Mouse (Mus musculus) CD4-positive, CD25-positive, alpha-beta regulatory T cell, adult 4 months (primary cell): ENCODE measurements around the gene Dzank1. TPM values are rescaled to one million over a fixed set of nuclear protein-coding genes. Genes with fewer than 3 reads are reported as not detected.

Source experiments
- polyA plus RNA-seq, 2 experiments: library from polyadenylated mRNA; unstranded; fragments of 100-300 nt; shearing (Covaris generic); gene quantifications; one replicate each; pipeline ENCODE4 v1.2.1; 2017

The Dzank1 gene
- polyA plus RNA-seq, 2 experiments from 2014 or later: 0.96 TPM; not detected in 1

Other genes starting within 250 kb of the Dzank1 start
- not detected for gene Ovol2, start 195.3 kb downstream of the Dzank1 start, polyA plus RNA-seq
- 10 to 100 TPM; 16.5 to 16.7 TPM for gene Kat14, start 158.4 kb downstream of the Dzank1 start, polyA plus RNA-seq
- gene Pet117, start 158.4 kb downstream of the Dzank1 start, polyA plus RNA-seq: 1 to 10 TPM in 1 of 2 experiments, not detected in 1; 1.8 TPM
- 10 to 100 TPM; 22.8 to 25.4 TPM for gene Polr3f, start 304 bp upstream of the Dzank1 start, polyA plus RNA-seq
- gene Rbbp9, start 23.5 kb upstream of the Dzank1 start, polyA plus RNA-seq: 1 to 10 TPM; 8.5 to 9.6 TPM
- 100 to 1,000 TPM in 1 of 2 experiments, 10 to 100 TPM in 1; 74.5 to 101 TPM for gene Sec23b, start 28.8 kb upstream of the Dzank1 start, polyA plus RNA-seq
- 10 to 100 TPM; 18.1 to 28.9 TPM for gene Smim26, start 66.6 kb upstream of the Dzank1 start, polyA plus RNA-seq
- gene Dtd1, start 72.5 kb upstream of the Dzank1 start, polyA plus RNA-seq: 10 to 100 TPM; 77.6 to 83.2 TPM